Mouse (Mus musculus) cerebellum, postnatal 36 days (tissue): ENCODE results near the gene Pnpla8.
"Not testable (repeated sequence)": the region's sequence is repeated elsewhere in the genome, so short reads cannot be mapped to it uniquely, and the experiment has no call there.

Experiments used
- DNase-seq, 2 experiments: peaks; one replicate each; pipeline ENCODE4 v3.0.0; 2021 to 2022; ENCODE audit warnings: mixed read lengths in 2 of 2

Gene Pnpla8

GRCm38 (mm10) chr12:44221070-44221469 lies at the start of gene Pnpla8:
Pnpla8 (plus strand) TSS chr12:44221370.
- not testable (repeated sequence) for DNase-seq

GRCm38 (mm10) chr12:44176331-44177037 lies 44.7 kb upstream of the Pnpla8 start:
- no peak for DNase-seq

GRCm38 (mm10) chr12:44177038-44177355 lies 44.2 kb upstream of the Pnpla8 start:
- no peak for DNase-seq

GRCm38 (mm10) chr12:44181081-44181982 lies 39.8 kb upstream of the Pnpla8 start:
- peak; percentile 11 to 33 for DNase-seq

- DNase-seq: no peak
Observed at GRCm38 (mm10) chr12:44197873-44198525, 23.2 kb upstream of the Pnpla8 start.

- peak; percentile 31 to 32 for DNase-seq
Observed at GRCm38 (mm10) chr12:44209141-44209823, 11.9 kb upstream of the Pnpla8 start.

- peak; percentile 100 for DNase-seq
Observed at GRCm38 (mm10) chr12:44209824-44210752, 11.1 kb upstream of the Pnpla8 start, which contains the start of gene Dnajb9. Dnajb9 (minus strand) TSS chr12:44210326.

- DNase-seq: no peak
Observed at GRCm38 (mm10) chr12:44211555-44211954, 9.6 kb upstream of the Pnpla8 start.

- peak; percentile 30 for DNase-seq
Observed at GRCm38 (mm10) chr12:44221651-44222356, 634 bp downstream of the Pnpla8 start.

GRCm38 (mm10) chr12:44223044-44223443 lies 1.9 kb downstream of the Pnpla8 start:
- DNase-seq: no peak

GRCm38 (mm10) chr12:44224650-44225049 lies 3.5 kb downstream of the Pnpla8 start:
- DNase-seq: no peak

GRCm38 (mm10) chr12:44241090-44241489 lies 19.9 kb downstream of the Pnpla8 start:
- DNase-seq: no peak

GRCm38 (mm10) chr12:44242407-44242806 lies 21.2 kb downstream of the Pnpla8 start:
- no peak for DNase-seq

GRCm38 (mm10) chr12:44245739-44246138 lies 24.6 kb downstream of the Pnpla8 start:
- DNase-seq: no peak

- no peak for DNase-seq
Observed at GRCm38 (mm10) chr12:44248309-44248977, 27.3 kb downstream of the Pnpla8 start.

- DNase-seq: no peak
Observed at GRCm38 (mm10) chr12:44262612-44263011, 41.4 kb downstream of the Pnpla8 start.

- DNase-seq: no peak
Observed at GRCm38 (mm10) chr12:44265651-44266050, 44.5 kb downstream of the Pnpla8 start.

GRCm38 (mm10) chr12:44267196-44267595 lies 46.0 kb downstream of the Pnpla8 start:
- DNase-seq: no peak

GRCm38 (mm10) chr12:44268728-44269302 lies 47.6 kb downstream of the Pnpla8 start:
- peak; percentile 99 to 100 for DNase-seq

GRCm38 (mm10) chr12:44269311-44269831 lies 48.2 kb downstream of the Pnpla8 start:
- no peak for DNase-seq
